Mouse (Mus musculus) urinary bladder, postnatal 14 days (tissue): Measurements from ENCODE around the gene Strbp.
A peak's percentile ranks its signal among the peaks of the same experiment; 100 is the strongest.
"Not testable (repeated sequence)": the region's sequence is repeated elsewhere in the genome, so short reads cannot be mapped to it uniquely, and the experiment has no call there.

Source experiments
- DNase-seq: peaks from one replicate; pipeline ENCODE4 v3.0.0; 2021; ENCODE audit warnings: low spot score

Strbp gene

GRCm38 (mm10) chr2:37519286-37519640 is 184.4 kb downstream of the Strbp start:
- DNase-seq: no peak

GRCm38 (mm10) chr2:37518561-37519285 is 184.9 kb downstream of the Strbp start:
- no peak for DNase-seq

- no peak for DNase-seq
These were observed 186.7 kb downstream of the Strbp start for GRCm38 (mm10) chr2:37516922-37517462.

- DNase-seq: no peak
These were observed 187.5 kb downstream of the Strbp start, which contains the start of gene Gpr21 for GRCm38 (mm10) chr2:37516030-37516710. Gene Gpr21, plus strand, starts transcription at chr2:37516332.

- no peak for DNase-seq
These were observed 192.3 kb downstream of the Strbp start for GRCm38 (mm10) chr2:37511134-37511901.

GRCm38 (mm10) chr2:37505856-37506255 is 197.8 kb downstream of the Strbp start:
- not testable (repeated sequence) for DNase-seq

- DNase-seq: no peak
These were observed 206.3 kb downstream of the Strbp start for GRCm38 (mm10) chr2:37497321-37497720.

- no peak for DNase-seq
These were observed 214.7 kb downstream of the Strbp start for GRCm38 (mm10) chr2:37488956-37489355.

GRCm38 (mm10) chr2:37486408-37486807 is 217.3 kb downstream of the Strbp start:
- no peak for DNase-seq

GRCm38 (mm10) chr2:37485370-37485769 is 218.3 kb downstream of the Strbp start:
- DNase-seq: peak; percentile 13

GRCm38 (mm10) chr2:37484165-37484564 is 219.5 kb downstream of the Strbp start:
- no peak for DNase-seq

GRCm38 (mm10) chr2:37480039-37480438 is 223.6 kb downstream of the Strbp start:
- DNase-seq: no peak

GRCm38 (mm10) chr2:37479559-37479958 is 224.1 kb downstream of the Strbp start:
- DNase-seq: no peak

GRCm38 (mm10) chr2:37466266-37466665 is 237.4 kb downstream of the Strbp start:
- DNase-seq: no peak

GRCm38 (mm10) chr2:37460707-37461106 is 243.0 kb downstream of the Strbp start:
- DNase-seq: no peak

- peak; percentile 61 for DNase-seq
These were observed 251.3 kb downstream of the Strbp start for GRCm38 (mm10) chr2:37452376-37452760.

GRCm38 (mm10) chr2:37451667-37452375 is 251.8 kb downstream of the Strbp start:
- DNase-seq: peak; percentile 95

- peak; percentile 95 for DNase-seq
These were observed 260.8 kb downstream of the Strbp start, which contains the start of the genes Zbtb26, Zbtb6 and Rabgap1 for GRCm38 (mm10) chr2:37442611-37443591. Gene Zbtb26, minus strand, starts transcription at chr2:37443135. Gene Zbtb6, minus strand, starts transcription at chr2:37443171. Gene Rabgap1, plus strand, starts transcription at chr2:37443279.
